Mouse (Mus musculus) natural killer cell, adult 2 months (primary cell): Measurements from ENCODE around the gene Itih3.

ENCODE experiments used
- DNase-seq, 2 experiments: peaks; one replicate each; pipeline ENCODE4 v3.0.0; 2022; ENCODE audit warnings: low spot score in 2 of 2

The Itih3 gene

GRCm38 (mm10) chr14:30902628-30903027, 20.9 kb downstream of the Itih3 start:
- no peak for DNase-seq

GRCm38 (mm10) chr14:30899972-30900371, 23.6 kb downstream of the Itih3 start:
- DNase-seq, result no peak

GRCm38 (mm10) chr14:30888271-30888732, 35.3 kb downstream of the Itih3 start:
- no peak for DNase-seq

GRCm38 (mm10) chr14:30886204-30886603, 37.4 kb downstream of the Itih3 start, which contains the start of gene Itih4:
Gene Itih4, plus strand, starts transcription at chr14:30886476.
- DNase-seq, result no peak

- no peak for DNase-seq
These were observed 38.3 kb downstream of the Itih3 start for GRCm38 (mm10) chr14:30885298-30885697.

GRCm38 (mm10) chr14:30881718-30882108, 41.8 kb downstream of the Itih3 start:
- DNase-seq, result no peak

GRCm38 (mm10) chr14:30880811-30881717, 42.5 kb downstream of the Itih3 start:
- DNase-seq, result no peak

GRCm38 (mm10) chr14:30880251-30880650, 43.3 kb downstream of the Itih3 start:
- DNase-seq, result no peak

GRCm38 (mm10) chr14:30879794-30880193, 43.8 kb downstream of the Itih3 start:
- DNase-seq, result no peak

GRCm38 (mm10) chr14:30878958-30879571, 44.5 kb downstream of the Itih3 start, which contains the start of gene Mustn1:
Gene Mustn1, plus strand, starts transcription at chr14:30879200.
- no peak for DNase-seq

- no peak for DNase-seq
These were observed 45.7 kb downstream of the Itih3 start for GRCm38 (mm10) chr14:30877827-30878226.

GRCm38 (mm10) chr14:30876451-30876850, 47.1 kb downstream of the Itih3 start:
- DNase-seq, result no peak

- DNase-seq, result no peak
These were observed 47.6 kb downstream of the Itih3 start for GRCm38 (mm10) chr14:30875955-30876354.

GRCm38 (mm10) chr14:30875130-30875865, 48.3 kb downstream of the Itih3 start:
- no peak for DNase-seq

- DNase-seq, result no peak
These were observed 49.4 kb downstream of the Itih3 start for GRCm38 (mm10) chr14:30874095-30874700.

- no peak for DNase-seq
These were observed 53.1 kb downstream of the Itih3 start for GRCm38 (mm10) chr14:30870206-30871147.

GRCm38 (mm10) chr14:30869391-30869801, 54.2 kb downstream of the Itih3 start:
- DNase-seq, result no peak

GRCm38 (mm10) chr14:30868826-30869225, 54.7 kb downstream of the Itih3 start:
- DNase-seq, result no peak

GRCm38 (mm10) chr14:30867042-30867441, 56.5 kb downstream of the Itih3 start:
- DNase-seq, result peak; percentile 21 to 54

- no peak for DNase-seq
These were observed 58.2 kb downstream of the Itih3 start for GRCm38 (mm10) chr14:30865311-30865710.
